Mouse (Mus musculus) hindbrain, embryonic 13.5 days (tissue): ENCODE measurements around the gene Tnik. TPM values are rescaled to one million over a fixed set of nuclear protein-coding genes. Genes with fewer than 3 reads are reported as not detected.
A peak's percentile ranks its signal among the peaks of the same experiment; 100 is the strongest.

Experiments
- ATAC-seq: fragments of 200-750 bp; cut with Nextera tagmentation; 2 replicates; pipeline ENCODE4 v1.8.0; 2017; ENCODE audit warnings: moderate TSS enrichment; ENCODE audit not compliant: low FRiP score
- H3K27ac ChIP-seq: fragments of 300-500 bp; sonication (generic); 2 replicates; pipeline ENCODE4 v1.5.1; 2015; ENCODE audit warnings: inconsistent platforms, mild to moderate bottlenecking, moderate library complexity
- H3K27me3 ChIP-seq: fragments of 300-500 bp; sonication (generic); 2 replicates; pipeline ENCODE4 v1.6.1; 2015; ENCODE audit warnings: mild to moderate bottlenecking, inconsistent platforms
- H3K36me3 ChIP-seq: fragments of 300-500 bp; sonication (generic); 2 replicates; pipeline ENCODE4 v1.6.1; 2015; ENCODE audit warnings: mild to moderate bottlenecking, inconsistent platforms
- H3K4me1 ChIP-seq: fragments of 300-500 bp; sonication (generic); replicated peaks from 2 replicates; pipeline ENCODE4 v1.6.1; 2015; ENCODE audit warnings: inconsistent platforms
- H3K4me2 ChIP-seq: fragments of 300-500 bp; sonication (generic); 2 replicates; pipeline ENCODE4 v1.6.1; 2015; ENCODE audit warnings: inconsistent platforms, mild to moderate bottlenecking, moderate library complexity
- H3K4me3 ChIP-seq: fragments of 300-500 bp; sonication (generic); 2 replicates; pipeline ENCODE4 v1.5.1; 2015; ENCODE audit warnings: mild to moderate bottlenecking, inconsistent platforms
- H3K9ac ChIP-seq: fragments of 300-500 bp; sonication (generic); 2 replicates; pipeline ENCODE4 v1.6.1; 2015; ENCODE audit warnings: mild to moderate bottlenecking, inconsistent platforms
- H3K9me3 ChIP-seq: fragments of 300-500 bp; sonication (generic); 2 replicates; pipeline ENCODE4 v1.6.1; 2016; ENCODE audit warnings: inconsistent platforms
- WGBS: fragments of 180-500 bp; shearing (Covaris S2); methylation state at CpG from one replicate; pipeline ENCODE4 v1.1.7; 2015; 5-methylcytosine and 5-hydroxymethylcytosine counted together
- polyA plus RNA-seq: library from polyadenylated mRNA; unstranded; fragments of >200 nt; fragmentation: Nextera tagmentation; extraction: Ambion mirVana; gene quantifications from 2 replicates; pipeline ENCODE4 v1.2.1, GENCODE M21; 2015

The Tnik gene
- polyA plus RNA-seq, 1 experiment from 2014 or later, result 73.6 TPM

GRCm38 (mm10) chr3:28334547-28334946, 71.5 kb downstream of the Tnik start:
- no peak overlapping the region for H3K4me3 ChIP-seq
- no peaks in the 10 kb centered on the region for H3K9me3 ChIP-seq
- no peak overlapping the region for H3K9ac ChIP-seq
- no peak for ATAC-seq
- H3K4me1 ChIP-seq, result peaks cover 14% of the 10 kb centered on the region
- 92% methylated on average over 1 of the region's 1 CpGs for WGBS
- no peak overlapping the region for H3K27ac ChIP-seq
- no peaks in the 10 kb centered on the region for H3K27me3 ChIP-seq
- no peak overlapping the region for H3K4me2 ChIP-seq
- H3K36me3 ChIP-seq, result no peaks in the 10 kb centered on the region

GRCm38 (mm10) chr3:28340071-28340470, 77.1 kb downstream of the Tnik start:
- no peak overlapping the region for H3K4me3 ChIP-seq
- ATAC-seq, result no peak
- whole genome bisulfite sequencing, result 75% methylated on average over 8 of the region's 8 CpGs
- H3K4me1 ChIP-seq, result peaks cover 22% of the 10 kb centered on the region; the same call in 1 of the 2 replicates
- H3K9ac ChIP-seq, result no peak overlapping the region
- H3K36me3 ChIP-seq, result no peaks in the 10 kb centered on the region
- no peak overlapping the region for H3K4me2 ChIP-seq
- no peaks in the 10 kb centered on the region for H3K9me3 ChIP-seq
- no peaks in the 10 kb centered on the region for H3K27me3 ChIP-seq
- no peak overlapping the region for H3K27ac ChIP-seq

- no peaks in the 10 kb centered on the region for H3K36me3 ChIP-seq
- ATAC-seq, result no peak
- no peaks in the 10 kb centered on the region for H3K27me3 ChIP-seq
- no peak overlapping the region for H3K9ac ChIP-seq
- no peaks in the 10 kb centered on the region for H3K9me3 ChIP-seq
- H3K27ac ChIP-seq, result no peak overlapping the region
- 92% methylated on average over 3 of the region's 3 CpGs for WGBS
- H3K4me2 ChIP-seq, result no peak overlapping the region
- H3K4me1 ChIP-seq, result peaks cover 19% of the 10 kb centered on the region
- no peak overlapping the region for H3K4me3 ChIP-seq
Measured at GRCm38 (mm10) chr3:28343204-28343603, 80.2 kb downstream of the Tnik start.

- Histone ChIP-seq H3K9ac (no peak overlapping the region), H3K9me3 (no peaks in the 10 kb centered on the region), H3K27me3 (no peaks in the 10 kb centered on the region), H3K36me3 (no peaks in the 10 kb centered on the region), H3K4me2 (no peak overlapping the region), H3K27ac (no peak overlapping the region), H3K4me3 (no peak overlapping the region), H3K4me1 (peaks cover 19% of the 10 kb centered on the region)
- no peak for ATAC-seq
- WGBS, result 89% methylated on average over 2 of the region's 2 CpGs
Measured at GRCm38 (mm10) chr3:28343661-28344060, 80.6 kb downstream of the Tnik start.

GRCm38 (mm10) chr3:28345446-28345845, 82.4 kb downstream of the Tnik start:
- Histone ChIP-seq H3K4me2 (no peak overlapping the region), H3K9me3 (no peaks in the 10 kb centered on the region), H3K27me3 (no peaks in the 10 kb centered on the region), H3K4me1 (peaks cover 10% of the 10 kb centered on the region), H3K27ac (no peak overlapping the region), H3K9ac (no peak overlapping the region), H3K4me3 (no peak overlapping the region), H3K36me3 (no peaks in the 10 kb centered on the region)
- peak; percentile 41; the same call in 1 of the 2 replicates for ATAC-seq
- 68% methylated on average over 1 of the region's 1 CpGs for WGBS

- Histone ChIP-seq H3K9me3 (no peaks in the 10 kb centered on the region), H3K4me3 (no peak overlapping the region), H3K27me3 (no peaks in the 10 kb centered on the region), H3K9ac (no peak overlapping the region), H3K27ac (no peak overlapping the region), H3K4me1 (peaks cover 11% of the 10 kb centered on the region), H3K4me2 (no peak overlapping the region), H3K36me3 (no peaks in the 10 kb centered on the region)
- WGBS, result 90% methylated on average over 1 of the region's 1 CpGs
- ATAC-seq, result peak; percentile 33; the same call in 1 of the 2 replicates
Measured at GRCm38 (mm10) chr3:28345961-28346360, 82.9 kb downstream of the Tnik start.

- H3K27ac ChIP-seq, result no peak overlapping the region
- no peak for ATAC-seq
- no peak overlapping the region for H3K4me3 ChIP-seq
- H3K4me1 ChIP-seq, result peaks cover 14% of the 10 kb centered on the region
- no peaks in the 10 kb centered on the region for H3K27me3 ChIP-seq
- H3K36me3 ChIP-seq, result no peaks in the 10 kb centered on the region
- H3K9me3 ChIP-seq, result no peaks in the 10 kb centered on the region
- no peak overlapping the region for H3K4me2 ChIP-seq
- WGBS, result 86% methylated on average over 4 of the region's 4 CpGs
- no peak overlapping the region for H3K9ac ChIP-seq
Measured at GRCm38 (mm10) chr3:28346476-28346875, 83.5 kb downstream of the Tnik start.

- Histone ChIP-seq H3K27me3 (no peaks in the 10 kb centered on the region), H3K9me3 (no peaks in the 10 kb centered on the region), H3K4me2 (no peak overlapping the region), H3K4me3 (no peak overlapping the region), H3K36me3 (no peaks in the 10 kb centered on the region), H3K27ac (no peak overlapping the region), H3K9ac (no peak overlapping the region), H3K4me1 (peaks cover 10% of the 10 kb centered on the region)
- ATAC-seq, result no peak
- WGBS, result 85% methylated on average over 1 of the region's 1 CpGs
Measured at GRCm38 (mm10) chr3:28348746-28349145, 85.7 kb downstream of the Tnik start.

- peaks cover 10% of the 10 kb centered on the region for H3K4me1 ChIP-seq
- no peak for ATAC-seq
- H3K36me3 ChIP-seq, result no peaks in the 10 kb centered on the region
- no peak overlapping the region for H3K4me3 ChIP-seq
- H3K9ac ChIP-seq, result no peak overlapping the region
- WGBS, result 81% methylated on average over 10 of the region's 10 CpGs
- H3K27ac ChIP-seq, result no peak overlapping the region
- no peak overlapping the region for H3K4me2 ChIP-seq
- H3K27me3 ChIP-seq, result no peaks in the 10 kb centered on the region
- no peaks in the 10 kb centered on the region for H3K9me3 ChIP-seq
Measured at GRCm38 (mm10) chr3:28350147-28350801, 87.3 kb downstream of the Tnik start.

- Histone ChIP-seq H3K36me3 (peaks cover 8% of the 10 kb centered on the region), H3K27me3 (no peaks in the 10 kb centered on the region), H3K4me2 (no peak overlapping the region), H3K27ac (no peak overlapping the region), H3K4me1 (0 out of 2 replicates have a peak, but pooled peaks cover 4% of the 10 kb centered on the region), H3K4me3 (no peak overlapping the region), H3K9me3 (no peaks in the 10 kb centered on the region), H3K9ac (no peak overlapping the region)
- no peak for ATAC-seq
- WGBS, result 73% methylated on average over 2 of the region's 2 CpGs
Measured at GRCm38 (mm10) chr3:28358391-28358790, 95.4 kb downstream of the Tnik start.

GRCm38 (mm10) chr3:28359138-28359537, 96.1 kb downstream of the Tnik start:
- no peak overlapping the region for H3K4me2 ChIP-seq
- H3K4me1 ChIP-seq, result 0 out of 2 replicates have a peak, but pooled peaks cover 4% of the 10 kb centered on the region
- peaks cover 9% of the 10 kb centered on the region for H3K36me3 ChIP-seq
- no peaks in the 10 kb centered on the region for H3K27me3 ChIP-seq
- ATAC-seq, result no peak
- WGBS, result 75% methylated on average over 6 of the region's 6 CpGs
- H3K9ac ChIP-seq, result no peak overlapping the region
- H3K27ac ChIP-seq, result no peak overlapping the region
- H3K9me3 ChIP-seq, result no peaks in the 10 kb centered on the region
- H3K4me3 ChIP-seq, result no peak overlapping the region

GRCm38 (mm10) chr3:28361056-28361455, 98.0 kb downstream of the Tnik start:
- ATAC-seq, result no peak
- Histone ChIP-seq H3K9ac (no peak overlapping the region), H3K4me1 (0 out of 2 replicates have a peak, but pooled peaks cover 4% of the 10 kb centered on the region), H3K27ac (no peak overlapping the region), H3K4me3 (no peak overlapping the region), H3K27me3 (no peaks in the 10 kb centered on the region), H3K9me3 (no peaks in the 10 kb centered on the region), H3K4me2 (no peak overlapping the region), H3K36me3 (peaks cover 11% of the 10 kb centered on the region)
- 90% methylated on average over 6 of the region's 6 CpGs for WGBS

GRCm38 (mm10) chr3:28363441-28364125, 100.6 kb downstream of the Tnik start:
- 79% methylated on average over 5 of the region's 5 CpGs for WGBS
- Histone ChIP-seq H3K9me3 (no peaks in the 10 kb centered on the region), H3K4me2 (no peak overlapping the region), H3K4me1 (no peaks in the 10 kb centered on the region), H3K9ac (no peak overlapping the region), H3K27ac (no peak overlapping the region), H3K27me3 (no peaks in the 10 kb centered on the region), H3K36me3 (peaks cover 11% of the 10 kb centered on the region), H3K4me3 (no peak overlapping the region)
- ATAC-seq, result no peak
